Comparison of ENCODE assay signal across 21 mouse cellular contexts in the genomic region with DNA sequence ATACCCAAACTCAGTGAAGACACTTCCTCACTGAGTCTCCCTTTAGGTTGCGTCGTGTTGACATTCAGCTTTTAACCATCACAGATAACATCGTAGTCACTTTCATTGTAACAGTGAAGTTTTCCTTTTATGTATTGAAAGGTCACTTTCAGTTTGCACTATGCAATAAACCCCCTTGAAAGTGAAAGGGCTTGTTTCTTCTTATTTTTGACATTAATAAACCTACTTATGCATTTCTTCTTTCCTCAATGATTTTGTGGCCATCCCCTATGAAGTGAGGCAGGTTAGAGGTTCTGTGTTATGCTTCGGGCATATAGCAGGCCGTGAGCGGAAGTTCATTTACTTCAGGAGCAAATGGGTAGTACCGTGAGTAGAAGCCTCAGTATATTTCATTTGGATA. TPM values are rescaled to one million over a fixed set of nuclear protein-coding genes. Genes with fewer than 3 reads are reported as not detected.
DNase-seq lines count a peak whose midpoint lies in the region; ATAC-seq lines count a peak whose summit lies in the region.
"Had no signal": no experiment of that assay in that cellular context is flagged by ENCODE, and none has a peak within 500 bp of the region (broad histone marks: within the 10 kb centered on the region; RNA-seq: fewer than 3 reads in every experiment).

No protein-coding gene starts in this region.

- H3K9ac ChIP-seq in kidney, embryonic 15.5 days, result no peak overlapping the region
- H3K9ac ChIP-seq: embryonic facial prominence, embryonic 12.5 days; forebrain, embryonic 13.5 days; forebrain, embryonic 15.5 days; forebrain, postnatal 0 days had no signal

- H3K27ac ChIP-seq in kidney, embryonic 15.5 days, result no peak overlapping the region
- H3K27ac ChIP-seq: embryonic facial prominence, embryonic 10.5 days; embryonic facial prominence, embryonic 12.5 days; forebrain, embryonic 13.5 days; forebrain, embryonic 15.5 days had no signal

- ATAC-seq in CD4-positive, CD25-positive, alpha-beta regulatory T cell, adult 4 months, result peak; percentile 88
- ATAC-seq in kidney, embryonic 15.5 days (replicated peaks; ENCODE audit: low FRiP score), result no peak
- ATAC-seq: forebrain, embryonic 13.5 days; forebrain, embryonic 15.5 days; forebrain, postnatal 0 days had no signal

- H3K36me3 ChIP-seq in kidney, embryonic 15.5 days, result no peaks in the 10 kb centered on the region
- H3K36me3 ChIP-seq: embryonic facial prominence, embryonic 10.5 days; embryonic facial prominence, embryonic 12.5 days; forebrain, embryonic 15.5 days had no signal

- 89% methylated on average over 7 of the region's 7 CpGs for WGBS in kidney, embryonic 15.5 days

- H3K9me3 ChIP-seq in kidney, embryonic 15.5 days (replicated peaks), result no peaks in the 10 kb centered on the region
- H3K9me3 ChIP-seq: embryonic facial prominence, embryonic 10.5 days; embryonic facial prominence, embryonic 12.5 days; forebrain, embryonic 13.5 days; forebrain, embryonic 15.5 days had no signal

- peak; percentile 43 for DNase-seq in induced T-regulatory cell, adult 2 months (ENCODE audit: low read depth)
- no peak for DNase-seq in frontal cortex, postnatal 14 days (ENCODE audit: low spot score in 2 of 2)
- no peak for DNase-seq in left cerebral cortex, adult 18-20 months (ENCODE audit: low spot score in 2 of 2)
- DNase-seq: adrenal gland, adult 8-10 months; adrenal gland, postnatal 14 days; adrenal gland, postnatal 36 days; cerebellum, adult 11-12 months; cerebellum, adult 2 months; cerebellum, adult 9-10 months; cerebellum, postnatal 10 days; cerebellum, postnatal 25 days; forebrain, postnatal 0 days had no signal

- no peak overlapping the region for H3K4me2 ChIP-seq in kidney, embryonic 15.5 days
- H3K4me2 ChIP-seq: embryonic facial prominence, embryonic 12.5 days; forebrain, embryonic 13.5 days; forebrain, embryonic 15.5 days had no signal

- no peaks in the 10 kb centered on the region for H3K4me1 ChIP-seq in kidney, embryonic 15.5 days
- H3K4me1 ChIP-seq: embryonic facial prominence, embryonic 10.5 days; embryonic facial prominence, embryonic 12.5 days; forebrain, embryonic 13.5 days had no signal

- no peak overlapping the region for H3K4me3 ChIP-seq in kidney, embryonic 15.5 days (replicated peaks)
- H3K4me3 ChIP-seq: embryonic facial prominence, embryonic 10.5 days; embryonic facial prominence, embryonic 12.5 days; forebrain, embryonic 13.5 days; forebrain, embryonic 15.5 days had no signal

- H3K27me3 ChIP-seq in kidney, embryonic 15.5 days, result no peaks in the 10 kb centered on the region
- H3K27me3 ChIP-seq: embryonic facial prominence, embryonic 12.5 days had no signal

RNA-seq across cellular contexts. Expression of a gene that starts 34.2 kb away (rescaled TPM):
- not detected for polyA plus RNA-seq in CD4-positive, CD25-positive, alpha-beta regulatory T cell, adult 4 months (2017; shearing (Covaris generic))
- 1.6 and 1.7 TPM in 2 replicates for polyA plus RNA-seq in kidney, embryonic 15.5 days (2015; fragmentation: Nextera tagmentation; extraction: Ambion mirVana)
- total RNA-seq in left cerebral cortex, adult 18-20 months (2021), result 100 to 1,000 TPM; 120 to 129 TPM
- total RNA-seq: adrenal gland, adult 18-20 months; adrenal gland, postnatal 36 days; MEL had no signal
- polyA plus RNA-seq: C2C12 had no signal

RNA-seq across cellular contexts. Expression of a gene that starts 53.5 kb away (rescaled TPM):
- polyA plus RNA-seq in CD4-positive, CD25-positive, alpha-beta regulatory T cell, adult 4 months (2017; shearing (Covaris generic)), result 1 to 10 TPM; 4.1 to 5.3 TPM
- polyA plus RNA-seq in kidney, embryonic 15.5 days (2015; fragmentation: Nextera tagmentation; extraction: Ambion mirVana), result 51.5 and 53.6 TPM in 2 replicates
- total RNA-seq in left cerebral cortex, adult 18-20 months (2021), result 1 to 10 TPM; 1.1 to 1.2 TPM
